11 mouse cellular contexts compared by ENCODE assay signal in genomic region chr4:62596051-62596450, GRCm38 (mm10). TPM values are rescaled to one million over a fixed set of nuclear protein-coding genes. Genes with fewer than 3 reads are reported as not detected.
DNase-seq lines count a peak whose midpoint lies in the region; ATAC-seq and TF ChIP-seq lines count a peak whose summit lies in the region.
"Had no signal": no experiment of that assay in that cellular context is flagged by ENCODE, and none has a peak within 500 bp of the region (broad histone marks: within the 10 kb centered on the region; RNA-seq: fewer than 3 reads in every experiment).

No protein-coding gene starts in this region.

- no peaks in the 10 kb centered on the region for H3K36me3 ChIP-seq in heart, postnatal 0 days (replicated peaks; ENCODE audit: control insufficient read depth, insufficient read depth, low read length)
- no peaks in the 10 kb centered on the region for H3K36me3 ChIP-seq in heart, embryonic 11.5 days (ENCODE audit: control insufficient read depth, insufficient read depth, low read length)
- H3K36me3 ChIP-seq: hindbrain, embryonic 13.5 days had no signal

- 45% methylated on average over 5 of the region's 5 CpGs for WGBS in heart, postnatal 0 days
- WGBS in heart, embryonic 11.5 days (ENCODE audit: insufficient replicate concordance), result 64% methylated on average over 5 of the region's 5 CpGs

- peaks cover 8% of the 10 kb centered on the region for H3K4me1 ChIP-seq in heart, postnatal 0 days (ENCODE audit: control insufficient read depth, insufficient read depth)
- H3K4me1 ChIP-seq in heart, embryonic 11.5 days (ENCODE audit: control insufficient read depth, insufficient read depth, low read length), result peaks cover 6% of the 10 kb centered on the region; the same call in 1 of the 2 replicates

- no peak overlapping the region for H3K4me2 ChIP-seq in heart, postnatal 0 days (ENCODE audit: low read depth, low read length)
- H3K4me2 ChIP-seq in heart, embryonic 11.5 days, result no peak overlapping the region
- H3K4me2 ChIP-seq: hindbrain, embryonic 13.5 days had no signal

- H3K9me3 ChIP-seq in heart, postnatal 0 days (replicated peaks; ENCODE audit: control insufficient read depth, low read length), result no peaks in the 10 kb centered on the region
- H3K9me3 ChIP-seq in heart, embryonic 11.5 days (replicated peaks; ENCODE audit: control insufficient read depth, low read length), result 0 out of 2 replicates have a peak, but pooled peaks cover 1% of the 10 kb centered on the region
- H3K9me3 ChIP-seq: hindbrain, embryonic 13.5 days had no signal

- TF ChIP-seq EP300 in heart, postnatal 0 days (IDR thresholded peaks at IDR 0.05; ENCODE audit: low read depth), result no peak

- no peak overlapping the region for H3K9ac ChIP-seq in heart, postnatal 0 days (replicated peaks; ENCODE audit: low read depth, low read length)
- H3K9ac ChIP-seq in heart, embryonic 11.5 days (ENCODE audit: low read depth, low read length), result no peak overlapping the region
- H3K9ac ChIP-seq: hindbrain, embryonic 13.5 days had no signal

- intact Hi-C loops in left cerebral cortex, postnatal 25 days (cut with DNase I), result no loop called here

- H3K27me3 ChIP-seq in heart, postnatal 0 days (ENCODE audit: control insufficient read depth, insufficient read depth, low read length), result peaks cover 24% of the 10 kb centered on the region
- peaks cover 48% of the 10 kb centered on the region for H3K27me3 ChIP-seq in heart, embryonic 11.5 days (ENCODE audit: control insufficient read depth, insufficient read depth, low read length)
- H3K27me3 ChIP-seq: hindbrain, embryonic 13.5 days had no signal

- 0 out of 2 replicates have a peak, but pooled peaks have one; percentile 20 for ATAC-seq in heart, postnatal 0 days (ENCODE audit: insufficient read depth, low read depth)
- ATAC-seq in heart, embryonic 11.5 days (replicated peaks; ENCODE audit: insufficient number of reproducible peaks, low FRiP score, low TSS enrichment), result no peak

- H3K4me3 ChIP-seq in heart, postnatal 0 days (ENCODE audit: low read depth, low read length), result no peak overlapping the region
- no peak overlapping the region for H3K4me3 ChIP-seq in heart, embryonic 11.5 days (ENCODE audit: low read depth, low read length)
- H3K4me3 ChIP-seq: hindbrain, embryonic 13.5 days had no signal

- DNase-seq in heart, postnatal 0 days (ENCODE audit: low spot score), result no peak
- peak; percentile 55 to 62 for DNase-seq in right cerebral cortex, postnatal 10 days (ENCODE audit: low spot score in 2 of 2)
- DNase-seq in right cerebral cortex, postnatal 25 days, result no peak
- peak; percentile 47 for DNase-seq in cerebellum, adult 9-11 months
- DNase-seq in urinary bladder, adult 2 months (ENCODE audit: low spot score), result no peak
- no peak for DNase-seq in testis, postnatal 14 days (ENCODE audit: low spot score)
- DNase-seq in left cerebral cortex, postnatal 25 days (ENCODE audit: low spot score in 2 of 2), result no peak
- DNase-seq: liver; lung, postnatal 36 days had no signal

- no peak overlapping the region for H3K27ac ChIP-seq in heart, postnatal 0 days (ENCODE audit: low read depth)
- H3K27ac ChIP-seq in heart, embryonic 11.5 days (ENCODE audit: low read depth, low read length), result no peak overlapping the region
- H3K27ac ChIP-seq: hindbrain, embryonic 13.5 days had no signal

- no peak for TF ChIP-seq CTCF in heart, postnatal 0 days (IDR thresholded peaks at IDR 0.05; ENCODE audit: low read depth)

RNA-seq across cellular contexts. Expression of gene Rgs3, which starts 36.4 kb away (rescaled TPM):
- 66.0 and 114 TPM in 2 replicates for total RNA-seq in heart, postnatal 0 days (2014; rRNA removed; ENCODE audit: low replicate concordance)
- 52.1 and 52.5 TPM in 2 replicates for polyA plus RNA-seq in heart, postnatal 0 days (2015; fragmentation: Nextera tagmentation; extraction: Ambion mirVana)
- polyA plus RNA-seq in heart, embryonic 11.5 days (2014; fragmentation: Nextera tagmentation; extraction: Ambion mirVana), result 49.8 and 54.3 TPM in 2 replicates
- 56.4 and 57.0 TPM in 2 replicates for polyA plus RNA-seq in urinary bladder, adult 2 months (2012; rRNA removed)
- 10 to 100 TPM; 24.1 to 27.4 TPM for total RNA-seq in left cerebral cortex, postnatal 25 days (2021)

Comparison
In these comparisons a context has a peak if more than half of its experiments do, and no peak if none do; other contexts are left out.
1. DNase-seq: peak in right cerebral cortex, postnatal 10 days (2 of 2) and cerebellum, adult 9-11 months (single experiment); none in heart, postnatal 0 days (single experiment), right cerebral cortex, postnatal 25 days (single experiment), urinary bladder, adult 2 months (single experiment), testis, postnatal 14 days (single experiment) and left cerebral cortex, postnatal 25 days (0 of 2).